Mouse (Mus musculus): ENCODE measurements at regions not wholly inside any gene's neighbourhood (a gene's known extent, or its start where the extent isn't known, plus 50 kb on each side); places are given as distances from the start of the nearest gene placed in this dataset.
A peak's percentile ranks its signal among the peaks of the same experiment; 100 is the strongest.

GRCm38 (mm10) chr3:82265941-82266340, 91.9 kb upstream of the Map9 start:
- no peak for ATAC-seq (ENCODE audit: insufficient number of reproducible peaks, insufficient read depth, low FRiP score, low read depth)
- Histone ChIP-seq H3K27ac (ENCODE audit: low read length) (no peak overlapping the region), H3K4me3 (ENCODE audit: low read depth, low read length) (no peak overlapping the region), H3K4me1 (ENCODE audit: control insufficient read depth, insufficient read depth, low read length) (no peaks in the 10 kb centered on the region), H3K4me2 (replicated peaks; ENCODE audit: low read depth, low read length) (no peak overlapping the region), H3K27me3 (ENCODE audit: control insufficient read depth, insufficient read depth, low read length) (no peaks in the 10 kb centered on the region), H3K9ac (replicated peaks; ENCODE audit: low read depth, low read length) (no peak overlapping the region), H3K9me3 (ENCODE audit: control insufficient read depth, low read depth, low read length) (no peaks in the 10 kb centered on the region), H3K36me3 (ENCODE audit: control insufficient read depth, insufficient read depth, low read length) (no peaks in the 10 kb centered on the region)
- WGBS: 88% methylated on average over 1 of the region's 1 CpGs

DNA sequence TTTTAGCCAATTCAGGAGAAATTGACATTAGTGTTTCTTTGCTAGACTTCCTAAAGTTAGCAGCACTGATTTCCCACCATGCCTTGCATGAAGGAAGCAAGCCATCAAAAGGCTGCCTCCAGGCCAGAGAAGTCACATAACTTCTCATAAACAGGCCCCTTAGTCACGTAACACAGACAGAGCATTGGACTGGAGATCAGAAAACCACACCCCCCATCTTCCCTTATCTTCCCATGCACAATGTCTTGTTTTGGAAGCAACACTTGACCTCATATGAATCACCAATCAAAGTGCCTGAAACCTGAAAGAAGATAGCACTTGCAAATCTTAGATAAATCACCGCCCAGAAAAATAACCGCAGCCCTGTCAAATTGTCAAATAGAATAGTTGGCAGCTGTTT, 95.9 kb upstream of the Map9 start:
- no peak overlapping the region for H3K4me2 ChIP-seq (replicated peaks; ENCODE audit: low read depth, low read length)
- no peaks in the 10 kb centered on the region for H3K36me3 ChIP-seq (ENCODE audit: control insufficient read depth, insufficient read depth, low read length)
- peak overlapping the region; percentile 70; the same call in 1 of the 2 replicates for H3K27ac ChIP-seq (ENCODE audit: low read length)
- ATAC-seq (ENCODE audit: insufficient number of reproducible peaks, insufficient read depth, low FRiP score, low read depth): peak; percentile 14; the same call in 1 of the 2 replicates
- H3K9ac ChIP-seq (replicated peaks; ENCODE audit: low read depth, low read length): no peak overlapping the region
- WGBS: 33% methylated on average over 3 of the region's 3 CpGs
- H3K9me3 ChIP-seq (ENCODE audit: control insufficient read depth, low read depth, low read length): no peaks in the 10 kb centered on the region
- H3K27me3 ChIP-seq (ENCODE audit: control insufficient read depth, insufficient read depth, low read length): no peaks in the 10 kb centered on the region
- no peaks in the 10 kb centered on the region for H3K4me1 ChIP-seq (ENCODE audit: control insufficient read depth, insufficient read depth, low read length)
- H3K4me3 ChIP-seq (ENCODE audit: low read depth, low read length): no peak overlapping the region

GRCm38 (mm10) chr3:82259986-82260652, 97.7 kb upstream of the Map9 start:
- H3K27me3 ChIP-seq (ENCODE audit: control insufficient read depth, insufficient read depth, low read length): no peaks in the 10 kb centered on the region
- no peak for ATAC-seq (ENCODE audit: insufficient number of reproducible peaks, insufficient read depth, low FRiP score, low read depth)
- H3K9me3 ChIP-seq (ENCODE audit: control insufficient read depth, low read depth, low read length): no peaks in the 10 kb centered on the region
- no peak overlapping the region for H3K4me2 ChIP-seq (replicated peaks; ENCODE audit: low read depth, low read length)
- WGBS: 55% methylated on average over 4 of the region's 4 CpGs
- no peaks in the 10 kb centered on the region for H3K36me3 ChIP-seq (ENCODE audit: control insufficient read depth, insufficient read depth, low read length)
- H3K4me3 ChIP-seq (ENCODE audit: low read depth, low read length): no peak overlapping the region
- H3K9ac ChIP-seq (replicated peaks; ENCODE audit: low read depth, low read length): no peak overlapping the region
- H3K4me1 ChIP-seq (ENCODE audit: control insufficient read depth, insufficient read depth, low read length): no peaks in the 10 kb centered on the region
- H3K27ac ChIP-seq (ENCODE audit: low read length): no peak overlapping the region

DNA sequence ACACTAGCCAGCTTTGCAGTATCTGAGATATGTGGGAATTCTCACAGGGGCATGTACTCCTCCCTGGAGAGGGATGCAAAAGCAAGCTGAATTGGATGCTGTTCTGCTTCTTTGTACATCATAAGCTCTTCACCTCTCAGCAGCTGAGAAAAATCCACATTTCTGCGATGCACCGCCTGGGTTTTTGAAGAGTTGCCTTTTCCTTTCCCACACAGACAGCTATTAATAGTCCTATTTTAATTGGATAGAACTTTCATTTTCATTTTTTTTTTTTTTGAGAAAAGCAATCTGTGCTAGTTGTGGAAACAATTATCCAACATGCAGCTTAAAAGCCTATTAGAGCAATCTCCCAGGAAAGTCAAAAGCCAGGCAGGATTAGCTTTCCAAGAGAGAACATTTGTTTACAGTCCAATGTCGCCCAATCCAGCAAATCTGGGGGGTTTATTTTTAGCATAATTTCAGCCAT, 105.2 kb upstream of the Gucy1a1 start:
- no peaks in the 10 kb centered on the region for H3K9me3 ChIP-seq (ENCODE audit: control insufficient read depth, low read depth, low read length)
- ATAC-seq (ENCODE audit: insufficient number of reproducible peaks, insufficient read depth, low FRiP score, low read depth): peak; percentile 85; the same call in 1 of the 2 replicates
- H3K36me3 ChIP-seq (ENCODE audit: control insufficient read depth, insufficient read depth, low read length): no peaks in the 10 kb centered on the region
- WGBS: 18% methylated on average over 3 of the region's 3 CpGs
- H3K4me1 ChIP-seq (ENCODE audit: control insufficient read depth, insufficient read depth, low read length): 0 out of 2 replicates have a peak, but pooled peaks cover 6% of the 10 kb centered on the region
- no peak overlapping the region for H3K9ac ChIP-seq (replicated peaks; ENCODE audit: low read depth, low read length)
- H3K27ac ChIP-seq (ENCODE audit: low read length): peak overlapping the region; percentile 82; the same call in 1 of the 2 replicates
- no peak overlapping the region; the same call in 1 of the 2 replicates for H3K4me2 ChIP-seq (replicated peaks; ENCODE audit: low read depth, low read length)
- H3K4me3 ChIP-seq (ENCODE audit: low read depth, low read length): no peak overlapping the region
- no peaks in the 10 kb centered on the region for H3K27me3 ChIP-seq (ENCODE audit: control insufficient read depth, insufficient read depth, low read length)

- no peak overlapping the region; the same call in 1 of the 2 replicates for H3K4me2 ChIP-seq (replicated peaks; ENCODE audit: low read depth, low read length)
Measured at GRCm38 (mm10) chr3:82249968-82250795, 104.6 kb upstream of the Gucy1a1 start.

DNA sequence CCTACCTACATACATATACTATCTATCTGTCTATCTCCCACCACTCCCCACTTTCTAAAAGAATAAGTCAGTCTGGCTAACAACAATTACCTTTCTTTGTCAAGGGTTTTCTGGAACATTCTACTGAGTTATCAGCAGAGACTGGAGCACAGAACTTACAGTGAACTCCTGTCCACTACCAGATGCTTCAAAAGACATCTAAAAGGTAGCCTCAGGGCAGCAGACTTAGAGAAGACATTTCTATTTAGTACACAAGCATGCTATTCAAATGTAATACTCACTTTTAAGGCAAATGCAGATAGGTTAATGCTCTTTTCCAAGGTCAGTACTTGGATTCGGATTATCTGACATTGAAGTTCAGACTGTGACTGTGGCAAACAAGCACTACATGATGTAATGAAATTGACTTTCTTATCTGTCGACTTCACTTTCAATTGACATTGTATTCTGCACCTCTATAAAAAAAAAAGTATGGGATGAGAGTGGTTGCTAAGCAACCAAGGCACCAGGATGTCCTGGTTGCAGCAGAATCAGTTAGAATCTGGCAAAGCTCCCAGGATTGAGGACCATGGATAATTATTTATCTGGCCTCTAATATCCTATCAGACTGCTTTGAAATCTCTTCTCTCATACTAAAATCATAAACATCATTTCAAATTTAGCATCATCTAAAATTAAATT, 90.9 kb upstream of the Gucy1a1 start:
- H3K4me2 ChIP-seq (replicated peaks; ENCODE audit: low read depth, low read length): no peak overlapping the region
- H3K9me3 ChIP-seq (ENCODE audit: control insufficient read depth, low read depth, low read length): no peaks in the 10 kb centered on the region
- H3K27ac ChIP-seq (ENCODE audit: low read length): no peak overlapping the region
- no peaks in the 10 kb centered on the region for H3K27me3 ChIP-seq (ENCODE audit: control insufficient read depth, insufficient read depth, low read length)
- no peaks in the 10 kb centered on the region for H3K4me1 ChIP-seq (ENCODE audit: control insufficient read depth, insufficient read depth, low read length)
- H3K36me3 ChIP-seq (ENCODE audit: control insufficient read depth, insufficient read depth, low read length): no peaks in the 10 kb centered on the region
- H3K9ac ChIP-seq (replicated peaks; ENCODE audit: low read depth, low read length): no peak overlapping the region
- H3K4me3 ChIP-seq (ENCODE audit: low read depth, low read length): no peak overlapping the region
- 74% methylated on average over 2 of the region's 2 CpGs for WGBS
- no peak for ATAC-seq (ENCODE audit: insufficient number of reproducible peaks, insufficient read depth, low FRiP score, low read depth)

More at GRCm38 (mm10) chr3:82249968-82250795, 104.6 kb upstream of the Gucy1a1 start:
- Histone ChIP-seq H3K9me3 (ENCODE audit: control insufficient read depth, low read depth, low read length) (no peaks in the 10 kb centered on the region), H3K27me3 (ENCODE audit: control insufficient read depth, insufficient read depth, low read length) (no peaks in the 10 kb centered on the region), H3K4me1 (ENCODE audit: control insufficient read depth, insufficient read depth, low read length) (0 out of 2 replicates have a peak, but pooled peaks cover 6% of the 10 kb centered on the region), H3K36me3 (ENCODE audit: control insufficient read depth, insufficient read depth, low read length) (no peaks in the 10 kb centered on the region), H3K4me3 (ENCODE audit: low read depth, low read length) (no peak overlapping the region), H3K27ac (ENCODE audit: low read length) (peak overlapping the region; percentile 82), H3K9ac (replicated peaks; ENCODE audit: low read depth, low read length) (no peak overlapping the region)
- WGBS: 34% methylated on average over 6 of the region's 6 CpGs
- peak; percentile 28; the same call in 1 of the 2 replicates for ATAC-seq (ENCODE audit: insufficient number of reproducible peaks, insufficient read depth, low FRiP score, low read depth)

DNA sequence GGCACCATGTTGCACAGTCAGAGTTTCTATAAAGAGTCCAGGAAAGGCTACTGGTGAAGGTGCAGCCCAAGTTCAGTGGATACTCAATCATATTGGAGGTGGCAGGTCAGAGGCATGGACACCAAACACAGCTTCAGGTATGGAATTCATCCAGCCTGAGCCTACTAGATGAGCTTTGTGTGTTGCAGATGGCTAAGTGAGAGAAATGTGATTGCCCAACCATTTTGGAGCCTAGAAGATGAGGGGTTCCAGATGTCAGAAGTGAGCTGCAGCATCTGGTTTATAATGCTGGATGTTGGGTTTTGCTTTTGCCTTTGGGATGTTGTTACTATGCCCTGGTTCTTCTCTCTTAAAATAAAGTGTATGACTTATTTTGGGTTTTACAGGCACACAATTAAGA, 88.7 kb upstream of the Gucy1a1 start:
- no peak overlapping the region for H3K27ac ChIP-seq (ENCODE audit: low read length)
- no peaks in the 10 kb centered on the region for H3K4me1 ChIP-seq (ENCODE audit: control insufficient read depth, insufficient read depth, low read length)
- H3K9ac ChIP-seq (replicated peaks; ENCODE audit: low read depth, low read length): no peak overlapping the region
- H3K27me3 ChIP-seq (ENCODE audit: control insufficient read depth, insufficient read depth, low read length): no peaks in the 10 kb centered on the region
- H3K4me3 ChIP-seq (ENCODE audit: low read depth, low read length): no peak overlapping the region
- ATAC-seq (ENCODE audit: insufficient number of reproducible peaks, insufficient read depth, low FRiP score, low read depth): no peak
- no peak overlapping the region for H3K4me2 ChIP-seq (replicated peaks; ENCODE audit: low read depth, low read length)
- H3K9me3 ChIP-seq (ENCODE audit: control insufficient read depth, low read depth, low read length): no peaks in the 10 kb centered on the region
- no peaks in the 10 kb centered on the region for H3K36me3 ChIP-seq (ENCODE audit: control insufficient read depth, insufficient read depth, low read length)

DNA sequence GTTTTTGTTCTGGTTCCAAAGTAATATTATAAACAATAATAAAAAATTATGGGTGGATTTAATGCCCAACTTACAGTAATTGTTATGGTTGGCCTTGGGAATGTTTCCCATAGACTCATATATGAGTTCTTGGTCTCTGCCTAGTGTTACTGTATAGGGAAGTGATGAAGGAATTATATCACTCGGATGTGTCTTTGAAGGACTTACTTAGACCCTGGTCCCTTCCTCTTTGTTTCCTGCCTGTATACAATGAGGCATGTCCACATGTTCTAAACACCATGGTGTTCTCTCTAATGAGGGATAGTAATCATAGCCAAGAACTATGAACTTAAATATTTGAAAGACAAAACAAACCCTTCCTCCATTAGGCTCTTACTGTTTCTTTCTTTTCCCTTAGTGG, 77.8 kb upstream of the Gucy1a1 start:
- no peak overlapping the region for H3K4me3 ChIP-seq (ENCODE audit: low read depth, low read length)
- H3K4me1 ChIP-seq (ENCODE audit: control insufficient read depth, insufficient read depth, low read length): no peaks in the 10 kb centered on the region
- H3K27ac ChIP-seq (ENCODE audit: low read length): no peak overlapping the region
- ATAC-seq (ENCODE audit: insufficient number of reproducible peaks, insufficient read depth, low FRiP score, low read depth): no peak
- H3K36me3 ChIP-seq (ENCODE audit: control insufficient read depth, insufficient read depth, low read length): no peaks in the 10 kb centered on the region
- H3K9me3 ChIP-seq (ENCODE audit: control insufficient read depth, low read depth, low read length): no peaks in the 10 kb centered on the region
- 91% methylated on average over 1 of the region's 1 CpGs for WGBS
- H3K4me2 ChIP-seq (replicated peaks; ENCODE audit: low read depth, low read length): no peak overlapping the region
- H3K9ac ChIP-seq (replicated peaks; ENCODE audit: low read depth, low read length): no peak overlapping the region
- H3K27me3 ChIP-seq (ENCODE audit: control insufficient read depth, insufficient read depth, low read length): no peaks in the 10 kb centered on the region

All from stomach, embryonic 14.5 days (tissue).